Mouse (Mus musculus): ENCODE data around the gene Gpc5. TPM values are rescaled to one million over a fixed set of nuclear protein-coding genes. Genes with fewer than 3 reads are reported as not detected.

Gene Gpc5
- polyA plus RNA-seq, 1 experiment from 2014 or later: 11.6 TPM

DNA sequence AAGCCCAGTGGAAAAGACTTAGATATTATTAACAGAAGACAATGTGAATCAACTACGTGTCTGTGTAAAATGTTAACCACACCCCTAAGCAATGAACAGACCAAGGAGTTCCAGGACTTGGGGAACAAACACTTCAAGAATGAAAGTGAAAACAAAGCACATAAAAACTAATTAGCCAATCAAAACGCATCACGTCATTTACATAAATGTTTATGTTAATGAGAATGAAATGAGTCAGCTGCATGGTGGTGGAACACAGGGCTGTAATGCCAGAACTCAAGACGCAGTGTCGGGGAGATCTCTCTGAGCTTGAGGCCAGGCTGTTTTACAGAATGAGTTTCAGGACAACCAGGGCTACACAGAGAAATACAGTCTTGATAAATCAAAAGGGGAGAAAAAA, 136.1 kb downstream of the Gpc5 start:
- 82% methylated on average over 5 of the region's 5 CpGs for WGBS
- Histone ChIP-seq H3K4me3 (ENCODE audit: low read length) (no peak overlapping the region), H3K4me1 (ENCODE audit: insufficient read depth, low read length) (no peaks in the 10 kb centered on the region), H3K36me3 (ENCODE audit: insufficient read depth, low read length) (no peaks in the 10 kb centered on the region), H3K27ac (ENCODE audit: low read length) (no peak overlapping the region), H3K9ac (replicated peaks; ENCODE audit: low read length) (no peak overlapping the region), H3K9me3 (ENCODE audit: low read length) (no peaks in the 10 kb centered on the region), H3K27me3 (ENCODE audit: insufficient read depth, low read length) (no peaks in the 10 kb centered on the region), H3K4me2 (replicated peaks; ENCODE audit: low read depth, low read length) (no peak overlapping the region)
- no peak for ATAC-seq (ENCODE audit: low FRiP score, low TSS enrichment)

DNA sequence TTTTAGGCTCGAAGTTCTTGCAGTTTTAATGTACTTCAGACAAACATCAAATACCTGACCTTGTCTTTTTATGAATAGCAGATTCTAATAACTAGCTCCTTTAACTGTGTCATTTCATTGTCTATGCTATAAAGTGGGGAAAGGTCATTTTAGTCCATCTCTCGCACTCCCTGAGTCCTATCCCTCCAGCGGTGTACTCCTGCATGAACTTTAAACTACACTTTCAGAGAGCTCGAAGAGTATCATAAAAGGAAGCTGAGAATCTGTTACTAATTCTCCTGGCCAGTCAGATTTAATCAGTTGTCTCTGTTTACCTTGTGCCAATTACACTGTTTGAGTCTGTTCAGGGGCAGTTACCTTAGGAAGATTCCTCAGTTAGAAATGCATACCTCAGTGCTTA, 144.4 kb downstream of the Gpc5 start:
- Histone ChIP-seq H3K36me3 (ENCODE audit: insufficient read depth, low read length) (no peaks in the 10 kb centered on the region), H3K4me2 (replicated peaks; ENCODE audit: low read depth, low read length) (no peak overlapping the region), H3K9me3 (ENCODE audit: low read length) (no peaks in the 10 kb centered on the region), H3K4me1 (ENCODE audit: insufficient read depth, low read length) (no peaks in the 10 kb centered on the region), H3K27ac (ENCODE audit: low read length) (no peak overlapping the region), H3K27me3 (ENCODE audit: insufficient read depth, low read length) (no peaks in the 10 kb centered on the region), H3K4me3 (ENCODE audit: low read length) (no peak overlapping the region), H3K9ac (replicated peaks; ENCODE audit: low read length) (no peak overlapping the region)
- no peak; the same call in 1 of the 2 replicates for ATAC-seq (ENCODE audit: low FRiP score, low TSS enrichment)
- WGBS: 53% methylated on average over 4 of the region's 4 CpGs

DNA sequence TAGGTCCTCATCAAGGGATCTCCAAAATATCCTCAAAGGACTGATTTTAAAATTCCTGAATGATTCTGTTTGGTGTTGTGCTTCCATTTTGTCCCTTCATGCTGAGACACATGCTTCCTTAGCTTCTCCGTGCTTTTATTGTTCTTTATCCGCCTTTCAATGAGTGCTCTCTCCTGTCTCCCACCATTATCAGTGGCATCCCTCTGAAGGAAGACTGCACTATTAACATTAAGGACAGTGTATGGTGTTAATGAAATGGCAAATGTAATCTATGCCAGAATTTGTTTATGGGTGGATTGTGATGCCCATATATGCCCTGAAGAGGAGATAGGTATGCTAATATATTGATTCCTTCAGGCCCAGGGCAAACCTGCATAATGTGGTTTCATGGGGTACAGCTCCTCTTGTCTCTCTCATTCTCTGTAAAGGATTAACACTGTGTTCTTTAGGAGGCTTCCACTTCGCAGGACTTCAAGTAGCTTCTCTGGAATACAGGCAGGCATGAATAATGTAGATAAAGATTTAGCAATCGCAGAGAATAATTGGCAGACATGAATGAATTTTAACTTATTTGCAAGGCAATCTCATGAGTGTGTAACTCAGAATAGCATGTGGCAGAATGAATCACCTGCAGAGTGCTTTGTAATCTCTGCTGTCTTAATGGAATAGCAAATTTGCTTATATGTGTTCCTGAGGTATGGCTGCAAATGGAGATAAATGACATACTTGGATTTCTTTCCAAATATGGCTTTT, 148.8 kb downstream of the Gpc5 start:
- Histone ChIP-seq H3K27me3 (ENCODE audit: insufficient read depth, low read length) (no peaks in the 10 kb centered on the region), H3K9ac (replicated peaks; ENCODE audit: low read length) (no peak overlapping the region), H3K4me1 (ENCODE audit: insufficient read depth, low read length) (no peaks in the 10 kb centered on the region), H3K4me3 (ENCODE audit: low read length) (no peak overlapping the region), H3K27ac (ENCODE audit: low read length) (no peak overlapping the region), H3K36me3 (ENCODE audit: insufficient read depth, low read length) (no peaks in the 10 kb centered on the region), H3K4me2 (replicated peaks; ENCODE audit: low read depth, low read length) (no peak overlapping the region), H3K9me3 (ENCODE audit: low read length) (no peaks in the 10 kb centered on the region)
- ATAC-seq (ENCODE audit: low FRiP score, low TSS enrichment): no peak
- 80% methylated on average over 4 of the region's 4 CpGs for WGBS

DNA sequence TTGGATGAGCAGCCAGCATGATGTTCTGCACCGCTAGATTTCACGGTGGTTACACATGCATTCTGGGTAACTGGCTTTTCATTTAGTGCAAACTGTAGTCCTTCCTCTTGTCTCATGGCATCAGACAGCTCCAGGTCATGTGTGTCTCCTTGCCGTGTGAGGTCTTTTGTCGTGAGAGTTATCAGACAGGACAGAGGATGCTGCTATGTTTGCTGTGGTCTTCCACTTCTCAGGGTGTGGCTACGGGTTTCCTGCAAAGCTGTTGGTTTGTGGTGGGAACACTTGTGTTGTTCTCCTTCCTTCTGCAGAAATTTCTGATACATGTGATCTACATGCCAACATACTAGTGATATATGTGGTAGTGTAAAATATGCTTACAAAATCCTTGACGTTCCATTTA, 158.5 kb downstream of the Gpc5 start:
- Histone ChIP-seq H3K4me1 (ENCODE audit: insufficient read depth, low read length) (no peaks in the 10 kb centered on the region), H3K4me2 (replicated peaks; ENCODE audit: low read depth, low read length) (no peak overlapping the region), H3K9ac (replicated peaks; ENCODE audit: low read length) (no peak overlapping the region), H3K27me3 (ENCODE audit: insufficient read depth, low read length) (no peaks in the 10 kb centered on the region), H3K27ac (ENCODE audit: low read length) (no peak overlapping the region), H3K36me3 (ENCODE audit: insufficient read depth, low read length) (no peaks in the 10 kb centered on the region), H3K4me3 (ENCODE audit: low read length) (no peak overlapping the region), H3K9me3 (ENCODE audit: low read length) (no peaks in the 10 kb centered on the region)
- no peak for ATAC-seq (ENCODE audit: low FRiP score, low TSS enrichment)
- WGBS: 85% methylated on average over 6 of the region's 6 CpGs

DNA sequence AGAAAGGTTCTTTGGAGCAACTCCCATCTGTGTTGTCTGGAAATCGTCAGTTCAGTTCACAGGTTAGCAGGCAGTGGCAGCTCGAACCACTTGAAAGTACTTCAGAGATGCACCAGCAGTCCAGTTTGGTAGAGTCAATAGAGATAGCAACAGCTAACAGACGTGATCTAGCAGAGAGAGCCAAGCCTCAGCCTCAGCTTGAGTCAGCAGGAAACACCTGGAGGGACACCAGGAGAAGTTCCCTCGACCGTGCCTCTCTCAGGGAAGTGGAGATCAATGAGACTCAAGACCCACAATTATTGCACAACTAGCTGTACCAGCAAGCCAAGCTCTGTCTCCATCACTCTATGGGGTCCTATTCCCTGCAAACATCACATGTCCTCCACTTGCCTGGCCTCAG, 159.8 kb downstream of the Gpc5 start:
- Histone ChIP-seq H3K4me3 (ENCODE audit: low read length) (no peak overlapping the region), H3K36me3 (ENCODE audit: insufficient read depth, low read length) (no peaks in the 10 kb centered on the region), H3K27me3 (ENCODE audit: insufficient read depth, low read length) (no peaks in the 10 kb centered on the region), H3K4me2 (replicated peaks; ENCODE audit: low read depth, low read length) (no peak overlapping the region), H3K9me3 (ENCODE audit: low read length) (no peaks in the 10 kb centered on the region), H3K27ac (ENCODE audit: low read length) (no peak overlapping the region), H3K9ac (replicated peaks; ENCODE audit: low read length) (no peak overlapping the region), H3K4me1 (ENCODE audit: insufficient read depth, low read length) (no peaks in the 10 kb centered on the region)
- ATAC-seq (ENCODE audit: low FRiP score, low TSS enrichment): no peak
- 77% methylated on average over 5 of the region's 5 CpGs for WGBS

DNA sequence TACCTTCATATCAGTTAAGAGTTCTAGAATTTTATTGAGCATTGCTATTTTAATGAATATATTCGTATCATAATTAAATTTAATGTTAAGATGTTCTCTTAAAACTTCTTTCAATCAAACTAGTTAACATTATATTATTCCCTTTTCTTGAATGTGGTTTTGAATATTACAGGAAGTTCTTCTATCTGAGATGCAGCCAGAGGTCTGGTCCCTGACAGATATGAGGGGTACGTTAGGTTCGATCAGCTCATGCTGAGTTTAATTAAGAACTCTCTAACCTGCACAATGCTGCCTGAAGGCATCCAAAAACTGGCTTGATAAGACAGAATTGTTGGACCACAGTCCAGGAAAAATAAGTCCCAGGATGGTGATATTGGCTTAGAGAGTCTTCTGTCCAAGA, 161.1 kb downstream of the Gpc5 start:
- Histone ChIP-seq H3K4me1 (ENCODE audit: insufficient read depth, low read length) (no peaks in the 10 kb centered on the region), H3K4me2 (replicated peaks; ENCODE audit: low read depth, low read length) (no peak overlapping the region), H3K27me3 (ENCODE audit: insufficient read depth, low read length) (no peaks in the 10 kb centered on the region), H3K9me3 (ENCODE audit: low read length) (no peaks in the 10 kb centered on the region), H3K27ac (ENCODE audit: low read length) (no peak overlapping the region), H3K9ac (replicated peaks; ENCODE audit: low read length) (no peak overlapping the region), H3K4me3 (ENCODE audit: low read length) (no peak overlapping the region), H3K36me3 (ENCODE audit: insufficient read depth, low read length) (no peaks in the 10 kb centered on the region)
- 92% methylated on average over 3 of the region's 3 CpGs for WGBS
- no peak for ATAC-seq (ENCODE audit: low FRiP score, low TSS enrichment)

DNA sequence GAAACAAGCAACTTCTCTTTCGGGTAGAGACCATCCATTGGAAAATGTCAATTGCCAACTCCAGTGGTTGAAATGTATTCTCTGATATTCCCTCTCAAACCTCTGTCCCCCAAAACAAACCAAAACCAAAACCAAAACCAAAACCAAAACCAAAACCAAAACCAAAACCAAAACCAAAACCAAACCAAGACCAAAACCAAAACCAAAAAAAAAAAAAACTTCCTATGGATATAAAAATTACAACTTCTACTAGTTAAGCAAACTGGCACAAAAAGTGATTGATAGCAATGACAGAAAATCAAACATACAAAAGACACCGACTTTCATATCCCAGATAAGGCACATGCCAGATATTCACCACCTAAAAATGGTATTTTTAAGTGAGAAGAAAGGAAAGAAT, 161.7 kb downstream of the Gpc5 start:
- Histone ChIP-seq H3K36me3 (ENCODE audit: insufficient read depth, low read length) (no peaks in the 10 kb centered on the region), H3K27ac (ENCODE audit: low read length) (no peak overlapping the region), H3K9ac (replicated peaks; ENCODE audit: low read length) (no peak overlapping the region), H3K4me1 (ENCODE audit: insufficient read depth, low read length) (no peaks in the 10 kb centered on the region), H3K9me3 (ENCODE audit: low read length) (no peaks in the 10 kb centered on the region), H3K4me2 (replicated peaks; ENCODE audit: low read depth, low read length) (no peak overlapping the region), H3K27me3 (ENCODE audit: insufficient read depth, low read length) (no peaks in the 10 kb centered on the region), H3K4me3 (ENCODE audit: low read length) (no peak overlapping the region)
- 87% methylated on average over 2 of the region's 2 CpGs for WGBS
- no peak for ATAC-seq (ENCODE audit: low FRiP score, low TSS enrichment)

DNA sequence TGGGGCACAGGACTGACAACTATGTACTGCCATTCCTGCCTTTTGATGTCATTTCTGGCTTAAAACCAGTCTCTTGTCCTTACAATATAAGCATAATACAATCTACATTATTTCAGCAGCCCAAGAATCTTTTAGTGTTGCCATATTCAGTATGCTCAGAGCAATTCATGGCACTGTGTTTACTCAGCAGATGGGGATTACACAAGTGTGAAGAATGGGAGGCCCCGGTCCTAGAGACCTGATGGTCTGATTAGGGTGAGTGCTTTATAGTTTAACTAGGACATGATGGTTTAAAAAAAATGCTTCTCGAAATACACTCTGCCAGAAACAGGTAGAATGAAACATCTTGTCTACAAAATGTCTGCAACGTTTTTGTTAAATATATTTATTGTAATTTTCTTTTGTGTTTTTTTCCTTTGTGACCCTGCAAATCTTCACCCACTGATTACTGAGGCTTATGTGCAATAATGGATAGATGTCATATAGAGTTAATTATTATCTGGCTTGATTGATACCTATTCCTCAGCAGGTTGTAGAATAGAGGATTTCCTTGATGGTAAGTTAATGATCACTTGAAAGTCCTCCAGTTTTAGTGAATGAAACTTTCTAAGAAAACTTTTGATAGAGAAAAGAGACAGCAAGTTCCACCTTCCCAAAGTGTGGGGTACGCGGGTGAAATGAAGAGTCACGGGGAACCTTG, 177.8 kb downstream of the Gpc5 start:
- Histone ChIP-seq H3K36me3 (ENCODE audit: insufficient read depth, low read length) (no peaks in the 10 kb centered on the region), H3K27me3 (ENCODE audit: insufficient read depth, low read length) (no peaks in the 10 kb centered on the region), H3K4me3 (ENCODE audit: low read length) (no peak overlapping the region), H3K27ac (ENCODE audit: low read length) (0 out of 2 replicates have a peak overlapping the region, but pooled peaks have one; percentile 14), H3K9ac (replicated peaks; ENCODE audit: low read length) (no peak overlapping the region), H3K4me1 (ENCODE audit: insufficient read depth, low read length) (no peaks in the 10 kb centered on the region), H3K9me3 (ENCODE audit: low read length) (no peaks in the 10 kb centered on the region), H3K4me2 (replicated peaks; ENCODE audit: low read depth, low read length) (no peak overlapping the region)
- WGBS: 74% methylated on average over 6 of the region's 6 CpGs
- ATAC-seq (ENCODE audit: low FRiP score, low TSS enrichment): peak; percentile 71

DNA sequence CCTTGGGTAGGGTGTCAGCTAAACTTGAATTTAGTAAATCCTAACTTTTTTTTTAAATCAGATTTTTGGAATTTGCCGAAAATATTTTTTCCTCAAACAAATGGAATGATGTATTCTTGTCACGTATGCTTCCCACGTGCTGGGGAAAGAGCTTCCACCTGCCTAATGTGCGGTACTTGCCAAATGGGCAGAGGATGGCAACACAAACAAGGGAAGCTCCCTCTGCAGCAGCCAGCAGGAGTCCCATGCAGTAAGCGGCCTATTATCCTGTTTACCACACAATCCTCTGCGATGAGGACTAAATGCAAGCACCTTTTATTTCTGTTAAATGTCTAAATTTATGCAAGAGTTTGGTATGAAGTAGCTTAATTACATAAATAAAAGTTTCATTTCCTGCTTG, 178.4 kb downstream of the Gpc5 start:
- Histone ChIP-seq H3K36me3 (ENCODE audit: insufficient read depth, low read length) (no peaks in the 10 kb centered on the region), H3K4me3 (ENCODE audit: low read length) (no peak overlapping the region), H3K4me1 (ENCODE audit: insufficient read depth, low read length) (no peaks in the 10 kb centered on the region), H3K27me3 (ENCODE audit: insufficient read depth, low read length) (no peaks in the 10 kb centered on the region), H3K9ac (replicated peaks; ENCODE audit: low read length) (no peak overlapping the region), H3K4me2 (replicated peaks; ENCODE audit: low read depth, low read length) (no peak overlapping the region), H3K9me3 (ENCODE audit: low read length) (no peaks in the 10 kb centered on the region), H3K27ac (ENCODE audit: low read length) (0 out of 2 replicates have a peak overlapping the region, but pooled peaks have one; percentile 14)
- WGBS: 87% methylated on average over 6 of the region's 6 CpGs
- ATAC-seq (ENCODE audit: low FRiP score, low TSS enrichment): no peak

DNA sequence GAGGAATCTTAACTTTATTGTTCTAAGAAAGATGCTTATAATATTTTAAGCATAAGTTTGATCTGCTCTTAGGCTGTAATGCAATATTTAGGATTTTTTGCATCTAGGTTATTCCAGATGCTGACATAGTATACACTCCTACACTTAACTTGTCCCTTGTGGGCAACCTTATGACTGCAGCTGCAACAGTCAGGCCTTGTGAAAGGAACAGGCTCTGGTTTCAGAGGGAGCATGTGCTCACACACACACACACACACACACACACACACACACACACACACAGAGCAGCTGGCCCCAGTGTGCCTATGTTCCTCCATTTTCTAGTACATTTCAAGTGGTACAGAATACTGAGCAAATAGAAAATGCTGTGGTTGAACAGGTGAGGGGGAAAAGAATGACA, 190.8 kb downstream of the Gpc5 start:
- Histone ChIP-seq H3K36me3 (ENCODE audit: insufficient read depth, low read length) (no peaks in the 10 kb centered on the region), H3K9ac (replicated peaks; ENCODE audit: low read length) (no peak overlapping the region), H3K27ac (ENCODE audit: low read length) (no peak overlapping the region), H3K9me3 (ENCODE audit: low read length) (no peaks in the 10 kb centered on the region), H3K4me2 (replicated peaks; ENCODE audit: low read depth, low read length) (no peak overlapping the region), H3K4me3 (ENCODE audit: low read length) (no peak overlapping the region), H3K4me1 (ENCODE audit: insufficient read depth, low read length) (no peaks in the 10 kb centered on the region), H3K27me3 (ENCODE audit: insufficient read depth, low read length) (no peaks in the 10 kb centered on the region)
- ATAC-seq (ENCODE audit: low FRiP score, low TSS enrichment): no peak

All from kidney, embryonic 16.5 days (tissue).